Mouse (Mus musculus) T-helper 1 cell (primary cell): ENCODE results near the gene Shisal2b.

Source experiments
- in situ Hi-C: fragments of 300-600 bp; cut with MboI, MseI; formaldehyde crosslinking; loops from one replicate; pipeline ENCODE4 v1.15.1; 2025; ENCODE audit warnings: high pct_unique_total_duplicates

Gene Shisal2b

DNA sequence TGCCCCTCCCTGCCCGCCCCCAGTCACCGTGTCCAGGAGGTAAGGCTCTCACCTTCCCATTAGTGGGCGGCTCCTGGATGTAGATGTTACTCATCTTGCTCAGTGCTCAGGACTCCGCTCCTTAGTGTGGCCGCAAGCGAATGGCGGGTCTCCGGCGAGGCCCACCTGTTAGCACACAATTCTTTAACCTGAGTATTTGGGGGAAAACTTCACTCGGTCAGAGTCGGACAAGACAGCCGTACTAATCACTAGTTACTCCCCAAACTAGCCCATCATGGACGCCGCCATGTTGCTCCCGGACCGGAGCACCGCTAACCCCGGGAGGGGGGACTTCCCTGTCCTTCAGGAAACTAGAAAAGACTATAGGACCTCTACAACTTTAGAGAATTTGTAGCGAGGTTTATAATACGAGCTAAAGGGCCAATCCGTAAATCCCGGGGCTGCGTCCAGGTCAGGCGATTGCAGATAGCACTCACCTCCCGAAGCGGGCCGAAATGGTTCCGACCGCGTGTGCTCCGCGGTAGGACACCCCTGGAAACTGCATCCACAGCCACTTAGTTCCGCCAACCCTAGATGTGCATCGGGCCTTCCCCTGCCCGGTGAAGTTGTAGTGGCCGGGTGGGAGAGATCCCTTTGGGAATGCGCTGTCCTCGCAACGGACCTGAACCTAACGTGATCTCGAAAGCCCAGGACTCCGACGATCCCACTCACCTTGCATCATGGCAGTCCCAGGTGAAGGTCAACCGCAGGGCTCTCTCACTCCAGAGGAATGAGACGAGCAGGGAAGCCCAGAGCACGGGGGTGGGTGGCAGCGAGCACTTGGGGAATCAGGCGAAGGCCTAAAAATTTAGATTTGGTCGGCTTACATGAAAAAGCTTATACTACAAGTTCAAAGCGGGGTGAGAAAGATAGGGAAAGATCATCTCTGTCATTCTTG lies 46.8 kb downstream of the Shisal2b start, which contains the start of gene Cwc27:
TSS of gene Cwc27 (minus strand) at position 508 of the 937 bp plus-strand sequence.
- in situ Hi-C loops: loop anchor here (5.0 kb wide), 1 partner anchor 125 kb away; no protein-coding TSS in a partner anchor

DNA sequence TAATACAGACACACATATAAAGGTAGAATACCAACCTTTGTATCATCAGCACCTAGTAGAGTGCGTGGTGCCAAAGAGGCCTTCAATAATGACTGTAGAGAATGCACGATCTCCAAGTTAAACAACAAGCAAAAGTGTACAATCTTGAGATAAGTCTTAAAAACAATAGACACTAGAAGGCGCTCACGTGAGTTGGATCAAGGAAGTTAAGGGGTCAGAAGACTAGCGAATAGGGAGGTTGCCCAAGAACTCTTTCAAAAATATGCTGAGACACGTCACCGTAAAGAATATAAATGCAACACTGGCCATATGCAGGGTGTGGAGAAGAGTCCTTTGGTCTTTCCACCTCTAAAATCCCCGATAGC lies 47.4 kb downstream of the Shisal2b start:
- in situ Hi-C loops: loop anchor here (5.0 kb wide), 1 partner anchor 126 kb away; no protein-coding TSS in a partner anchor

DNA sequence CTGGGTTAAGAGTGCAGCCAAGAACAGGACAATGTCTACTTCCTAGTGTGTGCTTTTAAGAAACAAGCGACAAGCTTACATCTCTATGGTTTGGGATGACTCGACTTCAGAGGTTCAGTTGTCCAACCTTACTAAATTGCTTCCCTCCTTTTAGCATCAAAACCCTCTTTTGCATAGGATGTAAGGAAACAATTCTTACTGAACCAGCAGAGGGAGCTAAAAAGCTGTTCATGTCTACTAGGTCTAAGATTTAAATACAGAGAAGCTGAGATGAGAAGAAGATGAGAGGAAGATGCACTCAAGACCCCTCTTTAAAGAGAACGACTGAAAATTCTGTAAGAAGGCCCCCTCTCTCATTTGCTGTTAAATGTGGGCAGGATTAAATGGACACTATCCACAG lies 58.0 kb downstream of the Shisal2b start:
- in situ Hi-C loops: no loop called here

DNA sequence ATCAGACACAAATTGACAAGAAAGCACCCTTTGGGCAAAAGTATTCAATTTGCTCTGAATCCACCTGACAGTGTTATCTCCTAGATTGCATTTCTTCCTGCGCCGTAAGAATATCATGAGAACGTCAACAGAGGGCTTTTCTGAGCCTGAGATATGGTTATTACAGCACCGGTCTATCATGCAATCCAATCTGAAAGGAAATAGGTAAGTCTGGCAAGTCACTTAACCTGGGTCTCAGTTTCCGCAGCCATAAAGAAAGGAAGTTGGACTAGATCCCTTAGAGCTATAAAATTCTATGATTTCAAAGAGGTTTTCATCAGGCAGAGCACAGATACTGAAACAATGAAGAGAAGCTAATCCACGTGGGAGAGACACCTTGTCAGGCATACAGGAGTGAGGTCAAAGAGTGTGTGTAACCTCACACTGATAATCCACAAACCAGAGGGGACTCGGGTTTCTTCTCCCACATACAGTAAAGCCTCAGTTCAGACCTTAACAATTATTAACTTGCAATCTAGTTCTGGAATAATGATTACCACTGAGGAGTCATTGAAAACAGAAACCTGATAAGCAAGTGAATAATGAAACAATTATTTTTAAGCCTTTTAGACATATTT lies 64.0 kb downstream of the Shisal2b start:
- in situ Hi-C loops: loop anchor here (25.0 kb wide), 1 partner anchor 512 kb away; the partner anchor contains the start of gene Adamts6

DNA sequence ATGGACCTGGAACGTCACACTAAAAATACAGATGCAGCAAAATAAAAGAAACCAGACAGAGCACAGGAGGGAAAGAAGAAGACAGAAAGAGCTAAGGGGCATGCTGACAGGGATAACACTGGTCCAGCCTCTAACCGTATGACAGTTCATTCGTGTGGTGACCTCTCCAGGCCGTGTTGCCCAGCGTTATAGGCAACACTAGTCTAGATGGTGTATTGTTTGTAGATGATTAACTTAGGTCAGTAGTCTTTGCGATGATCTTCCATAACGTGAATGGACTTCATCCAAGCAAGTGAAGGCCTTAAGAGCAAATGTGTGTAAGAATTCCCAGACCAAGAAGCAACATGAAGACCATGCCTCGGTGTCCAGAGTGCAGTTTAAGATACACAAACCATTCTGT lies 64.6 kb downstream of the Shisal2b start:
- in situ Hi-C loops: loop anchor here (25.0 kb wide), 1 partner anchor 512 kb away; the partner anchor contains the start of gene Adamts6
